Mouse (Mus musculus): Measurements from ENCODE around the gene Engase. TPM values are rescaled to one million over a fixed set of nuclear protein-coding genes. Genes with fewer than 3 reads are reported as not detected.

Gene Engase
- total RNA-seq, 2 experiments from 2014 or later, result 1.3 to 5.5 TPM

DNA sequence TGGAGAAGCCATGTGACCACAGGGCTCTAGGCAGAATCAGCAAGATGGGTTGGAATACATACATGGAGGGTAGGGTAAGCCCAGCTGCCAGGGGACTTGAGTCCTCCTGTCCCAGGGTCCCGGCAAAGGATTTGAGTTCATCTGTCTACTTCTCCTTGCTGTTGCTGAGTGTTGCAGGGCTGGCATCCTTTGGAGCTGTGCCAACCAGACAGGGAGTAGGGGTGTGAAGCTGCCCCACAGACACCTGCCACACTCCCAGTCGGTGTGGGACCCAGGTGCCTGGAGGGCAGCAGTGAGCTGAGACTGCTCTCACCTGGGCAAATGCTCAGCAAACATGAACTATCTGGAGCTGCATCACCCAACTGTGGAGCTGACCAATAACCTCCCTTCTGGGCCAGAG, 44.3 kb downstream of the Engase start:
- no peak for ATAC-seq (ENCODE audit: poor library complexity, severe bottlenecking)

DNA sequence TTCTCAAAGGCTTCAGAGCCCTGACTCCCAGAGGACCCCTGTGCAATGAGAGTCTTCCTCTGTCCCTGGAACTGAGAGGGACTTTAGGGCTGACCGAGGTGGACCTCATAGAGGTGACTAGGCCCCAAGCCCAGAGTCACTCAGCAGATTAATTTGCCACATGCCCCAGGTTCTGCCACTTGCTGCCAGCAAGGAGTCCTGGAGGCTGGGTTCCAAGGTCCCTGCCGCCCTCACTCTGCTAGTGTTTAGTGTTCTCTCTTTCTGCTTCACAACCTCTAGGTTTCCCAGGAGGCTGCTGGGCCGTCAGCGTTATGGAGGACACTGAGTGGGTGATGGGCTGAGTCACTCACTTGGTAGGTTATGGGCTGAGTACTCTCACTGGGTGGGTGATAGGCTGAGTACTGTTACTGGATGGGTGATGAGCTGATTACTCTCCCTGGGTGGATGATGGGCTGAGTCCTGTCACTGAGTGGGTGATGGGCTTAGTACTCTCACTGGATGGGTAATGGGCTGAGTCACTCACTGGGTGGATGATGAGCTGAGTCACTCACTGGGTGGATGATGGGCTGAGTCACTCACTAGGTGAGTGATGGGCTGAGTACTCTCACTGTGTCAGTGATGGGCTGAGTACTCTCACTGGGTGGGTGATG, 47.0 kb downstream of the Engase start:
- no peak for ATAC-seq (ENCODE audit: poor library complexity, severe bottlenecking)

GRCm38 (mm10) chr11:118525059-118525458, 48.4 kb downstream of the Engase start:
- no peak for ATAC-seq (ENCODE audit: poor library complexity, severe bottlenecking)

DNA sequence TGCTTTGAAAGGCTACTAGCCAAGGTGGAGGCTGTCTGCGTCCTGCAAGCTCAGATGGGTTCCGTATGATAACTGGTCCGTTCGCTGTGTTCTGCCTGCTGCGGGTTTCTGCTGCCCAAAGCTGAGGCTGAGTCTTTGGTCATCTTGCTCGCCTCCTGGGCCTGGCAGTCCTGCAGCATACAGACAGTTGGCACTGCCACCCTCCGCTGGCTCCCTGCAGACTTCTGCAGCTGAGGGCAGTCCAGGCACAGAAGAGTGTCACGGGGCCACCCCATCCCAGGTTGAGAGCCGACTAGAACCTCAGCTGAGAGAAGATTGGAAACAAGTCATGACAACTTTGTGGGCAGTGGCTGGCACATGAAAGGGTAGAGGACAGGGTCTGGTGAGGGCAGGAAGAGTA, 52.1 kb downstream of the Engase start:
- no peak for ATAC-seq (ENCODE audit: poor library complexity, severe bottlenecking)

- ATAC-seq (ENCODE audit: poor library complexity, severe bottlenecking), result no peak
These were observed 53.7 kb downstream of the Engase start for GRCm38 (mm10) chr11:118530313-118530712.

GRCm38 (mm10) chr11:118534382-118535092, 57.9 kb downstream of the Engase start:
- ATAC-seq (ENCODE audit: poor library complexity, severe bottlenecking), result no peak

- no peak for ATAC-seq (ENCODE audit: poor library complexity, severe bottlenecking)
These were observed 61.4 kb downstream of the Engase start for GRCm38 (mm10) chr11:118538008-118538407.

Other genes with a start within 250 kb of the Engase start
- gene Cyth1, start 228.2 kb upstream of the Engase start, total RNA-seq (2015), result 15.9 and 21.9 TPM in 2 replicates
- 84.3 and 87.5 TPM in 2 replicates for gene Cyth1, start 228.2 kb upstream of the Engase start, total RNA-seq (2017)
- 4.4 and 8.4 TPM in 2 replicates for gene Usp36, start 186.6 kb upstream of the Engase start, total RNA-seq (2015)
- gene Usp36, start 186.6 kb upstream of the Engase start, total RNA-seq (2017), result 4.9 and 6.5 TPM in 2 replicates
- 0.38 and 0.87 TPM in 2 replicates for gene Cep295nl, start 134.3 kb upstream of the Engase start, total RNA-seq (2015)
- 0.66 and 1.6 TPM in 2 replicates for gene Cep295nl, start 134.3 kb upstream of the Engase start, total RNA-seq (2017)
- 39.0 and 39.4 TPM in 2 replicates for gene Timp2, start 121.1 kb upstream of the Engase start, total RNA-seq (2015)
- gene Timp2, start 121.1 kb upstream of the Engase start, total RNA-seq (2017), result 26.4 and 49.5 TPM in 2 replicates
- gene Lgals3bp, start 74.7 kb upstream of the Engase start, total RNA-seq (2015), result 63.8 and 78.5 TPM in 2 replicates
- gene Lgals3bp, start 74.7 kb upstream of the Engase start, total RNA-seq (2017), result 42.1 and 48.1 TPM in 2 replicates
- gene Cant1, start 57.7 kb upstream of the Engase start, total RNA-seq (2015), result 18.9 and 19.2 TPM in 2 replicates
- 16.9 and 19.0 TPM in 2 replicates for gene Cant1, start 57.7 kb upstream of the Engase start, total RNA-seq (2017)
- not detected in 2 replicates for gene C1qtnf1, start 48.6 kb upstream of the Engase start, total RNA-seq (2015)
- gene C1qtnf1, start 48.6 kb upstream of the Engase start, total RNA-seq (2017), result not detected in 2 replicates